Mouse (Mus musculus): ENCODE results near the gene Plet1. TPM values are rescaled to one million over a fixed set of nuclear protein-coding genes. Genes with fewer than 3 reads are reported as not detected.

Gene Plet1
- polyA plus RNA-seq, 1 experiment from 2014 or later = 1.1 TPM

DNA sequence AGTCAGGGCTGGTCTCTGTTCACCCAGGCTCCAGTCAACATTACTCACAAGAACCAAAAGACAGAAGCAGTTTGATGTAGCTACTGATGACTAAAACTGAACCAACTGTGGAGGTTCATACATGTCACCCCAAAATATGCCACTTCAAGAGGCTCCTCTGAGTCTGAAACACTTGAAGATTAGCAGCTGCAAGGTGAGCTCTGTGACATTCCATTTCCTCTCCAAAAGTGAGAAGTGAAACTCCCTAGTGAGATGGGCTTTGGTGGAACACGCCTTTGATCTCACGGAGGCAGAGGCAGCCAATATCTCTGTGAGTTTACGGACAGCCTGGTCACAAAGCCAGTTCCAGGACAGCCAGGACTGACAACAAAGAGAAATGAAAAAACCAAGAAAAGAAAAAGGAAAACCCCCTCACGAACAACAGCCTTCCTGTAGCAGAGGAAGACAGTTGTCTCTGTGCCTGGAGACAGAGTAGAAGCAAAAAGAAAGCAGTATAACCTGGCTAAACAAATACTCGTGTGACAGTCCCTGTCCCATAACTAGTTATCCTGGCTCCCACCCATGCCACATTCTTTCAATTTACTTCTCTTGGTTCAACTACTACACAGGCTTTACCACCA, 53.6 kb downstream of the Plet1 start:
- Histone ChIP-seq H3K9me3 (replicated peaks) (no peaks in the 10 kb centered on the region), H3K4me3 (no peak overlapping the region), H3K9ac (no peak overlapping the region), H3K4me1 (no peaks in the 10 kb centered on the region), H3K27ac (no peak overlapping the region), H3K27me3 (no peaks in the 10 kb centered on the region), H3K36me3 (no peaks in the 10 kb centered on the region), H3K4me2 (replicated peaks) (no peak overlapping the region)
- WGBS = 63% methylated on average over 5 of the region's 5 CpGs
- ATAC-seq (ENCODE audit: low FRiP score) = no peak

GRCm38 (mm10) chr9:50548936-50549335, 54.6 kb downstream of the Plet1 start:
- Histone ChIP-seq H3K4me1 (no peaks in the 10 kb centered on the region), H3K36me3 (no peaks in the 10 kb centered on the region), H3K4me2 (replicated peaks) (no peak overlapping the region), H3K9me3 (replicated peaks) (no peaks in the 10 kb centered on the region), H3K4me3 (no peak overlapping the region), H3K27ac (no peak overlapping the region), H3K9ac (no peak overlapping the region), H3K27me3 (no peaks in the 10 kb centered on the region)
- WGBS = 83% methylated on average over 4 of the region's 4 CpGs
- ATAC-seq (ENCODE audit: low FRiP score) = no peak

GRCm38 (mm10) chr9:50552206-50552605, 57.9 kb downstream of the Plet1 start:
- ATAC-seq (ENCODE audit: low FRiP score) = no peak
- Histone ChIP-seq H3K27me3 (no peaks in the 10 kb centered on the region), H3K27ac (no peak overlapping the region), H3K4me3 (no peak overlapping the region), H3K4me2 (replicated peaks) (no peak overlapping the region), H3K36me3 (no peaks in the 10 kb centered on the region), H3K9me3 (replicated peaks) (no peaks in the 10 kb centered on the region), H3K9ac (no peak overlapping the region), H3K4me1 (peaks cover 7% of the 10 kb centered on the region; the same call in 1 of the 2 replicates)
- WGBS = 85% methylated on average over 5 of the region's 5 CpGs

- Histone ChIP-seq H3K9ac (no peak overlapping the region), H3K36me3 (no peaks in the 10 kb centered on the region), H3K27me3 (no peaks in the 10 kb centered on the region), H3K4me2 (replicated peaks) (no peak overlapping the region), H3K4me1 (peaks cover 7% of the 10 kb centered on the region; the same call in 1 of the 2 replicates), H3K27ac (no peak overlapping the region), H3K4me3 (no peak overlapping the region), H3K9me3 (replicated peaks) (no peaks in the 10 kb centered on the region)
- ATAC-seq (ENCODE audit: low FRiP score) = no peak
- WGBS = 81% methylated on average over 2 of the region's 2 CpGs
Measured at GRCm38 (mm10) chr9:50553547-50553946, 59.2 kb downstream of the Plet1 start.

- 22% methylated on average over 12 of the region's 12 CpGs for WGBS
- no peaks in the 10 kb centered on the region for H3K36me3 ChIP-seq
- peak within 1 kb of the TSS; percentile 16 for H3K4me3 ChIP-seq
- no peaks in the 10 kb centered on the region for H3K27me3 ChIP-seq
- peak within 1 kb of the TSS; percentile 43 for H3K4me2 ChIP-seq (replicated peaks)
- H3K27ac ChIP-seq = peak within 1 kb of the TSS; percentile 74
- peaks cover 7% of the 10 kb centered on the region; the same call in 1 of the 2 replicates for H3K4me1 ChIP-seq
- peak within 1 kb of the TSS; percentile 44; the same call in 1 of the 2 replicates for H3K9ac ChIP-seq
- peak; percentile 86 for ATAC-seq (ENCODE audit: low FRiP score)
- no peaks in the 10 kb centered on the region for H3K9me3 ChIP-seq (replicated peaks)
Measured at GRCm38 (mm10) chr9:50554241-50555093, 60.1 kb downstream of the Plet1 start, which contains the start of gene Il18. Il18 (plus strand) TSS chr9:50554827.

DNA sequence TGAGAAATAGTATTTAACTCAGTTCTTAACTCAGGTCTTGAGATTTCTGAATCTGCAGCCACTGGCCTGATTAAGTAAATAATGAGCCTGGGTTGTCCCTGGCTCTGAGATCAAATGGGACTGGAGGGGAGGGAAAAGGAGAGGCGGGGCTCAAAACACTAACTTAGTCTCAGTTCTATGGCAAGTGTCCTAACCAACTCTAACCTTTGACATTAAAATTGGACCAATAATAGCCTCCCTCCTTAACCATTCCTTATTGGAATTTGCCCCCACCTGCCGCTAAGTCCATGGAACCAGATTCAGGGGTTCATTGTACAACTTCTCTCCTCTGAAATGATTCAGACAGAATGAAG, 60.7 kb downstream of the Plet1 start, which contains the start of gene Bco2:
Gene Bco2, minus strand, starts transcription at position 88 of the 353 bp plus-strand sequence.
- ATAC-seq (ENCODE audit: low FRiP score) = peak; percentile 60
- no peaks in the 10 kb centered on the region for H3K27me3 ChIP-seq
- H3K9me3 ChIP-seq (replicated peaks) = no peaks in the 10 kb centered on the region
- no peaks in the 10 kb centered on the region for H3K36me3 ChIP-seq
- H3K4me2 ChIP-seq (replicated peaks) = peak within 1 kb of the TSS; percentile 43
- H3K4me3 ChIP-seq = peak within 1 kb of the TSS; percentile 16
- peak within 1 kb of the TSS; percentile 74 for H3K27ac ChIP-seq
- H3K4me1 ChIP-seq = peaks cover 7% of the 10 kb centered on the region; the same call in 1 of the 2 replicates
- peak within 1 kb of the TSS; percentile 44; the same call in 1 of the 2 replicates for H3K9ac ChIP-seq
- WGBS = 13% methylated on average over 2 of the region's 2 CpGs

Other genes starting within 250 kb of the Plet1 start
- gene Rpl10-ps3, start 149.6 kb upstream of the Plet1 start, polyA plus RNA-seq (2016; fragmentation: Nextera tagmentation; extraction: Ambion mirVana) = 121 and 142 TPM in 2 replicates
- gene Pts, start 34.2 kb downstream of the Plet1 start, polyA plus RNA-seq (2016; fragmentation: Nextera tagmentation; extraction: Ambion mirVana) = 95.1 and 96.2 TPM in 2 replicates
- 9.7 and 10.5 TPM in 2 replicates for gene Il18, start 60.3 kb downstream of the Plet1 start, polyA plus RNA-seq (2016; fragmentation: Nextera tagmentation; extraction: Ambion mirVana)
- 0.17 and 0.28 TPM in 2 replicates for gene Bco2, start 60.7 kb downstream of the Plet1 start, polyA plus RNA-seq (2016; fragmentation: Nextera tagmentation; extraction: Ambion mirVana)
- gene Tex12, start 66.8 kb downstream of the Plet1 start, polyA plus RNA-seq (2016; fragmentation: Nextera tagmentation; extraction: Ambion mirVana) = 0.55 TPM in 1 of 2 replicates, not detected in the other
- gene Sdhd, start 109.3 kb downstream of the Plet1 start, polyA plus RNA-seq (2016; fragmentation: Nextera tagmentation; extraction: Ambion mirVana) = 208 TPM in 2 replicates
- 280 and 325 TPM in 2 replicates for gene Timm8b, start 109.4 kb downstream of the Plet1 start, polyA plus RNA-seq (2016; fragmentation: Nextera tagmentation; extraction: Ambion mirVana)
- gene Pih1d2, start 122.8 kb downstream of the Plet1 start, polyA plus RNA-seq (2016; fragmentation: Nextera tagmentation; extraction: Ambion mirVana) = 8.4 and 8.8 TPM in 2 replicates
- 32.9 and 34.7 TPM in 2 replicates for gene Nkapd1, start 122.9 kb downstream of the Plet1 start, polyA plus RNA-seq (2016; fragmentation: Nextera tagmentation; extraction: Ambion mirVana)
- gene Dlat, start 165.3 kb downstream of the Plet1 start, polyA plus RNA-seq (2016; fragmentation: Nextera tagmentation; extraction: Ambion mirVana) = 41.5 and 54.8 TPM in 2 replicates
- 33.7 and 35.2 TPM in 2 replicates for gene Dixdc1, start 245.0 kb downstream of the Plet1 start, polyA plus RNA-seq (2016; fragmentation: Nextera tagmentation; extraction: Ambion mirVana)

All from hindbrain, embryonic 12.5 days (tissue).